Mouse (Mus musculus): ENCODE measurements around the gene Iffo2. TPM values are rescaled to one million over a fixed set of nuclear protein-coding genes. Genes with fewer than 3 reads are reported as not detected.
A peak's percentile ranks its signal among the peaks of the same experiment; 100 is the strongest.

Gene Iffo2
- polyA plus RNA-seq, 1 experiment from 2014 or later, result 3.5 TPM

DNA sequence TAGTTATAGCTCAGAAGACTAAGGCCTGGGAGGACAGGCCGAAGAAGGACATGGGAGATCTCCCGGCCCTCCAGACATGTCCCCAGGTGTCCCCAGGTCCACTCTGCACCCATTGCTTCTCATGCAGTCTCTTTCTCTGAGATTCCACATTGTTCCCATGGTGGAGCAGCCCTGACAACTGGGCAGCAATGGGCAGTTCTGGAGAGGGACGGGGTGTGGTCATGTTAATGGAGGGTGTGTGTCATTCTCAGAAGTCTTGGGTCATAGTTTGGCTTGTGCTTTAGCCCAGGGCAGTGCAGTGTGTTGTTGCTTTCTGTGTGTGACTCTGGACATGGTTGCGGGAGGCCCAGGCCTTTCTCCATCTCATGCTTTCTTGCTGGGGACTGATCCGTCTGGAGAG is 76.4 kb downstream of the Iffo2 start:
- H3K36me3 ChIP-seq (ENCODE audit: control insufficient read depth, insufficient read depth, low read length), result peaks cover 4% of the 10 kb centered on the region
- H3K9me3 ChIP-seq (ENCODE audit: control insufficient read depth, low read length), result no peaks in the 10 kb centered on the region
- over 99% methylated on average over 5 of the region's 5 CpGs for WGBS
- no peaks in the 10 kb centered on the region for H3K27me3 ChIP-seq (replicated peaks; ENCODE audit: control insufficient read depth, insufficient read depth, low read length)
- no peak overlapping the region for H3K4me2 ChIP-seq (ENCODE audit: low read length)
- ATAC-seq, result no peak
- no peak overlapping the region for H3K27ac ChIP-seq (ENCODE audit: low read depth, low read length)
- no peak overlapping the region for H3K4me3 ChIP-seq (ENCODE audit: low read length)
- H3K4me1 ChIP-seq (ENCODE audit: control insufficient read depth, insufficient read depth, low read depth, low read length), result peaks cover 6% of the 10 kb centered on the region
- no peak overlapping the region for H3K9ac ChIP-seq (ENCODE audit: low read depth, low read length)

GRCm38 (mm10) chr4:139608975-139609374 is 78.6 kb downstream of the Iffo2 start:
- Histone ChIP-seq H3K9ac (ENCODE audit: low read depth, low read length) (no peak overlapping the region), H3K27me3 (replicated peaks; ENCODE audit: control insufficient read depth, insufficient read depth, low read length) (no peaks in the 10 kb centered on the region), H3K4me3 (ENCODE audit: low read length) (no peak overlapping the region), H3K9me3 (ENCODE audit: control insufficient read depth, low read length) (0 out of 2 replicates have a peak, but pooled peaks cover 2% of the 10 kb centered on the region), H3K4me1 (ENCODE audit: control insufficient read depth, insufficient read depth, low read depth, low read length) (peaks cover 2% of the 10 kb centered on the region), H3K27ac (ENCODE audit: low read depth, low read length) (no peak overlapping the region), H3K4me2 (ENCODE audit: low read length) (no peak overlapping the region), H3K36me3 (ENCODE audit: control insufficient read depth, insufficient read depth, low read length) (peaks cover 13% of the 10 kb centered on the region)
- 74% methylated on average over 4 of the region's 4 CpGs for WGBS
- ATAC-seq, result no peak

DNA sequence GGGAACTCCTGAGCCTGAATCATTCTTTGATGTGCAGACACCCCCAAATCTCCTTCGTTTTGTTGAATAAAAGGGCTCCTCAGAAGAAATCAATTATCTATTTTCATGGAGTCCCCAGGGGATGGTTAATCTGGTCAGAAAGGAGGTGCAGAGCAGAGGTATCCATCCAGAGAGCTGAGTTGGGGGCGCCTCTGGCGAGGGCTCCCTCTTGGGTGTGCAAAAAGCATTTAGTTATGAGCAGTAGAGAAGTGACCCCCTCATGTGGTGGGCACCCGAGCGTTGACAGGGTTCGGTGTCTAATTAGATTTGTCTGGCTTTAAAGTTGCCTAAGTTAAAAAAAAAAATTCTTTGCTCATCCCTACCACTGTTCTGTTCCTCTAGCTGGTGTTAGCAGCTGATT is 80.6 kb downstream of the Iffo2 start:
- Histone ChIP-seq H3K27me3 (replicated peaks; ENCODE audit: control insufficient read depth, insufficient read depth, low read length) (no peaks in the 10 kb centered on the region), H3K4me1 (ENCODE audit: control insufficient read depth, insufficient read depth, low read depth, low read length) (peaks cover 2% of the 10 kb centered on the region), H3K4me3 (ENCODE audit: low read length) (no peak overlapping the region), H3K27ac (ENCODE audit: low read depth, low read length) (no peak overlapping the region; the same call in 1 of the 2 replicates), H3K9ac (ENCODE audit: low read depth, low read length) (no peak overlapping the region), H3K4me2 (ENCODE audit: low read length) (no peak overlapping the region), H3K9me3 (ENCODE audit: control insufficient read depth, low read length) (0 out of 2 replicates have a peak, but pooled peaks cover 2% of the 10 kb centered on the region), H3K36me3 (ENCODE audit: control insufficient read depth, insufficient read depth, low read length) (peaks cover 13% of the 10 kb centered on the region)
- 45% methylated on average over 6 of the region's 6 CpGs for WGBS
- ATAC-seq, result peak; percentile 45; the same call in 1 of the 2 replicates

DNA sequence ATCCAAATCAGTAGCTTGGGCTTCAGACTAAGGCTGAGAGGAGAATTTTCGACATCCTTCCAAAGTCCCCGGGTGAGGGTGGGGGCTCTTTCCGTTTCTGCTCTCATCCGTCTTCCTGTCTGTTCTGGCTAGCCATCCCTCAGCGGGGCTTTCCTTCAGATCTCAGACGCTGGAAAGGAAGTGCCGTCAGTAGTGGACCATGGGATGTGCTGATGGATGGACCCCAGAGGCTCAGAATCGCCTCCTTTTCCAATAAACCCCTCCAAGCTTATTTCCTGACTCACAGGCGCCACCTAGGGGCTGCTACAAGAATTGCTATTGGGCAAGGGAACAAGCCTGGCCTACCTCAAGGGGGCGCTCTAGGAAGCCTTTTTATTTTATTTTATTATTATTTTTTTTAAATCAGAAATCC is 81.2 kb downstream of the Iffo2 start:
- Histone ChIP-seq H3K36me3 (ENCODE audit: control insufficient read depth, insufficient read depth, low read length) (peaks cover 13% of the 10 kb centered on the region), H3K27ac (ENCODE audit: low read depth, low read length) (peak overlapping the region; percentile 55; the same call in 1 of the 2 replicates), H3K9ac (ENCODE audit: low read depth, low read length) (no peak overlapping the region), H3K4me1 (ENCODE audit: control insufficient read depth, insufficient read depth, low read depth, low read length) (peaks cover 2% of the 10 kb centered on the region), H3K27me3 (replicated peaks; ENCODE audit: control insufficient read depth, insufficient read depth, low read length) (no peaks in the 10 kb centered on the region), H3K4me2 (ENCODE audit: low read length) (peak overlapping the region; percentile 49), H3K4me3 (ENCODE audit: low read length) (no peak overlapping the region), H3K9me3 (ENCODE audit: control insufficient read depth, low read length) (0 out of 2 replicates have a peak, but pooled peaks cover 2% of the 10 kb centered on the region)
- 4% methylated on average over 10 of the region's 10 CpGs for WGBS
- peak; percentile 66; the same call in 1 of the 2 replicates for ATAC-seq

- H3K4me3 ChIP-seq (ENCODE audit: low read length), result no peak overlapping the region
- WGBS, result 87% methylated on average over 21 of the region's 21 CpGs
Measured at GRCm38 (mm10) chr4:139614524-139615260, 84.3 kb downstream of the Iffo2 start.

DNA sequence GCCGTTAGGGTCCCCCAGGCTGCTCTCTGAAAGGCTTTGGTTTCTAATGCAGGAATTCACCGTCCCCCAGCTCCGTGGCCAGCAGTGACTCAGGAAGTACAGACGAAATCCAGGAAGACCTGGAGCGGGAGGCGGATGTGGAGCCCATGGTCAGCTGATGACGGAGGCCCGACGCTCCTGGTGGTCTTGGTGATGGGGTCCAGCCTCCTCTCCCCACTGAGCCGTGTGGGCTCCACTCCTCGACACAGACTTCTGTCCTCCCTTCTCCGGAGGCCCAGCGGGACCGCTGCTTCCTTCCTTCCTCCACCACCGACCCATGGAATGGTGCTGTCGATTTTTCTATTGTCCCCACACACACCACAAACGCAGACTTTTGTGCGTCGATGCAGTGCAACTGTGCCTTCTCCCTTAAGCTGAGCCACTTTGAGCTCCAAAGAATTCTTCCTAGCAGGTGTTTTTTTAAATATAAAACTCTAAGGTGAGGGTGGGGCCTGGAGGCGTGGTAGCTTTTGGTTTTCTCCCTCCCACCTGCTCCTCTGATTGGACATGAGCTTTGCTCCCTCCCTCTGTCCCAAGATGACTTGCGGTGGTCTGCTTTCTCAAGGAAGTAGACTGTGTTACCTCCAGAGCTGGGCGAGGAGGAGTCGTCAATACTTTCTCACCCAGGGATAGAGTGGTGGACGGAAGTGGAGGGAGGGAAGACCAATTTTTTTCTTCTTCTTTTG is 86.1 kb downstream of the Iffo2 start:
- Histone ChIP-seq H3K4me1 (ENCODE audit: control insufficient read depth, insufficient read depth, low read depth, low read length) (no peaks in the 10 kb centered on the region; the same call in 1 of the 2 replicates), H3K36me3 (ENCODE audit: control insufficient read depth, insufficient read depth, low read length) (peaks cover 13% of the 10 kb centered on the region), H3K27me3 (replicated peaks; ENCODE audit: control insufficient read depth, insufficient read depth, low read length) (no peaks in the 10 kb centered on the region), H3K9me3 (ENCODE audit: control insufficient read depth, low read length) (0 out of 2 replicates have a peak, but pooled peaks cover 2% of the 10 kb centered on the region), H3K9ac (ENCODE audit: low read depth, low read length) (peak overlapping the region; percentile 28; the same call in 1 of the 2 replicates), H3K4me2 (ENCODE audit: low read length) (peak overlapping the region; percentile 46), H3K27ac (ENCODE audit: low read depth, low read length) (0 out of 2 replicates have a peak overlapping the region, but pooled peaks have one; percentile 26), H3K4me3 (ENCODE audit: low read length) (peak overlapping the region; percentile 30)
- WGBS, result 8% methylated on average over 24 of the region's 24 CpGs
- ATAC-seq, result peak; percentile 60

More at GRCm38 (mm10) chr4:139614524-139615260, 84.3 kb downstream of the Iffo2 start:
- Histone ChIP-seq H3K4me2 (ENCODE audit: low read length) (no peak overlapping the region), H3K27ac (ENCODE audit: low read depth, low read length) (no peak overlapping the region), H3K27me3 (replicated peaks; ENCODE audit: control insufficient read depth, insufficient read depth, low read length) (no peaks in the 10 kb centered on the region), H3K9me3 (ENCODE audit: control insufficient read depth, low read length) (0 out of 2 replicates have a peak, but pooled peaks cover 2% of the 10 kb centered on the region), H3K9ac (ENCODE audit: low read depth, low read length) (no peak overlapping the region), H3K36me3 (ENCODE audit: control insufficient read depth, insufficient read depth, low read length) (peaks cover 13% of the 10 kb centered on the region), H3K4me1 (ENCODE audit: control insufficient read depth, insufficient read depth, low read depth, low read length) (peaks cover 2% of the 10 kb centered on the region)
- no peak for ATAC-seq

DNA sequence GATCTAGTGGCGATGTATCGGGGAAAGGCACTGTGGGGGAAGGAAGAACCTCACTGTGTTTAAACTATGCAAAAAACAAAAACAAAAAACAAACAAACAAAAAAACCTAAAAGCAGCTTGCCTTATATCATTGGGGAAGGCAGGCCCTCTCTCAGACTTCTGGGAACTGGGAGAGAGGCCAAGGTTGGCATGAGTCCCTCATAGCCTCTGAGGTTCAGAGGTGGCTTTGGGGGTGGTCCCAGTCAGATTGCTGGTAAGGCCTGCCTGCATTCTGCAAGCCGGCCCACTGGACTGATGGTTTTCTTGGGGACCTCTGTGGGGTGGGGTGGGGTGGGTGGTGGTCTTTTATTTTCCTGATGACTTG is 86.6 kb downstream of the Iffo2 start:
- no peaks in the 10 kb centered on the region for H3K4me1 ChIP-seq (ENCODE audit: control insufficient read depth, insufficient read depth, low read depth, low read length)
- H3K27ac ChIP-seq (ENCODE audit: low read depth, low read length), result 0 out of 2 replicates have a peak overlapping the region, but pooled peaks have one; percentile 26
- peak overlapping the region; percentile 46 for H3K4me2 ChIP-seq (ENCODE audit: low read length)
- 38% methylated on average over 3 of the region's 3 CpGs for WGBS
- no peaks in the 10 kb centered on the region for H3K27me3 ChIP-seq (replicated peaks; ENCODE audit: control insufficient read depth, insufficient read depth, low read length)
- H3K9ac ChIP-seq (ENCODE audit: low read depth, low read length), result 0 out of 2 replicates have a peak overlapping the region, but pooled peaks have one; percentile 3
- 0 out of 2 replicates have a peak, but pooled peaks cover 2% of the 10 kb centered on the region for H3K9me3 ChIP-seq (ENCODE audit: control insufficient read depth, low read length)
- ATAC-seq, result no peak
- H3K36me3 ChIP-seq (ENCODE audit: control insufficient read depth, insufficient read depth, low read length), result peaks cover 13% of the 10 kb centered on the region
- H3K4me3 ChIP-seq (ENCODE audit: low read length), result peak overlapping the region; percentile 3; the same call in 1 of the 2 replicates

DNA sequence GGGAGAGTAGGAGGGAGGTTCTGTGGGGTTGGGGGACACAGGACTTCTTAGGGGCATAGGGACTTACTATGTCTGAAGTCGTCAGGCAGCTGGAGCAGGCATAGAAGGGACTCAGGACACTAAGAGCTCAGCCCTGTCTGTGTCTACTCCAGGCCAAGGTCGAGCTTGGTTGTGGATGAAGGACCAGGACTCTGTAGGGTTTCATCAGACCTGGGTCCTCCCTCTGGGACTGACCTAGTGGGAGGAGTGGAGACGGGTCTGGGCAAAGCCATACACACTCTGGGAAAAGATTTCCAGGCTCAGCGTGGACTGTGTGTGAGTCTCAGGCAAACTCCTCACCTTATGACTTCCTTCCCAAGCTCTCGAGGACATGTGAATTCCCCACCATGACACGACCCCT is 89.4 kb downstream of the Iffo2 start:
- WGBS, result 73% methylated on average over 6 of the region's 6 CpGs
- Histone ChIP-seq H3K9ac (ENCODE audit: low read depth, low read length) (no peak overlapping the region), H3K4me1 (ENCODE audit: control insufficient read depth, insufficient read depth, low read depth, low read length) (peaks cover 14% of the 10 kb centered on the region), H3K27me3 (replicated peaks; ENCODE audit: control insufficient read depth, insufficient read depth, low read length) (no peaks in the 10 kb centered on the region), H3K4me3 (ENCODE audit: low read length) (no peak overlapping the region), H3K4me2 (ENCODE audit: low read length) (no peak overlapping the region), H3K36me3 (ENCODE audit: control insufficient read depth, insufficient read depth, low read length) (no peaks in the 10 kb centered on the region), H3K9me3 (ENCODE audit: control insufficient read depth, low read length) (no peaks in the 10 kb centered on the region), H3K27ac (ENCODE audit: low read depth, low read length) (no peak overlapping the region)
- no peak for ATAC-seq
